In the genomic region with DNA sequence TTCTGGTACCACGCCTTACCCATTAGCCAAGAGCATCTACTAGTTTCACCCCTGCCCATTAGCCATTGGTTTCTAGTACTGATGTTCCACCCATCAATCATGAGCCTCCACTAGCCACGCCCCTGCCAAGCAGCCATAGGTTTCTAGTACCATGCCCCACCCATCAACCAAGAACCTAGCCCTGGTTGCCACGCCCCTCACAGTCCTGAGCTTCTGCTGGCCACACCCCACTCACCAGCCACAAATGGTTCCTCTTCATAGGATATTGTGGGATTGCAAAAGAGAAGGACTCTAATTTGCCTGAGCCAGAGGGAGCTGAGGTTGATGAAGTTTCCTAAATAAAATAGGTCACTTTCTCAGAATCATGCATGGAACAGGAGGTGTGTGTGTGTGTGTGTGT, we compare ENCODE assay signal across 10 mouse cellular contexts. TPM values are rescaled to one million over a fixed set of nuclear protein-coding genes. Genes with fewer than 3 reads are reported as not detected.
DNase-seq lines count a peak whose midpoint lies in the region; ATAC-seq and TF ChIP-seq lines count a peak whose summit lies in the region.
"Had no signal": no experiment of that assay in that cellular context is flagged by ENCODE, and none has a peak within 500 bp of the region (broad histone marks: within the 10 kb centered on the region; RNA-seq: fewer than 3 reads in every experiment).

No protein-coding gene starts in this region.

- H3K4me1 ChIP-seq in liver, embryonic 11.5 days (replicated peaks; ENCODE audit: control insufficient read depth, insufficient read depth, low read length), result no peaks in the 10 kb centered on the region
- peaks cover 2% of the 10 kb centered on the region; the same call in 1 of the 2 replicates for H3K4me1 ChIP-seq in cortical plate, adult 2 months (ENCODE audit: control insufficient read depth, insufficient read depth, low read length)

- no peak overlapping the region for H3K4me2 ChIP-seq in liver, embryonic 11.5 days
- H3K4me2 ChIP-seq: embryonic facial prominence, embryonic 13.5 days had no signal

- no peak for ATAC-seq in liver, embryonic 11.5 days (replicated peaks; ENCODE audit: low FRiP score)
- peak; percentile 47; the same call in 1 of the 2 replicates for ATAC-seq in megakaryocyte-erythroid progenitor cell, adult 5-6 weeks (replicated peaks; ENCODE audit: low FRiP score, low TSS enrichment, poor library complexity, severe bottlenecking)

- DNase-seq in liver, result peak; percentile 59
- no peak for DNase-seq in liver, embryonic 11.5 days (ENCODE audit: low spot score)
- DNase-seq in NIH3T3 (ENCODE audit: low read depth), result peak; percentile 33
- DNase-seq in heart, postnatal 25 days (ENCODE audit: low spot score), result no peak
- no peak for DNase-seq in retina, embryonic 14.5 days (ENCODE audit: low spot score)
- DNase-seq: adrenal gland, postnatal 14 days had no signal

- TF ChIP-seq CTCF in cortical plate, adult 2 months (IDR thresholded peaks at IDR 0.05; ENCODE audit: extremely low read depth, insufficient read depth, low read length), result no peak

- no peak overlapping the region for H3K9ac ChIP-seq in liver, embryonic 11.5 days (ENCODE audit: low read depth, low read length)
- H3K9ac ChIP-seq: embryonic facial prominence, embryonic 13.5 days had no signal

- 62% methylated on average over 3 of the region's 3 CpGs for WGBS in liver, embryonic 11.5 days

- H3K27ac ChIP-seq in liver, embryonic 11.5 days (ENCODE audit: low read depth, low read length), result no peak overlapping the region
- no peak overlapping the region for H3K27ac ChIP-seq in cortical plate, adult 2 months (ENCODE audit: insufficient read depth, low read length)
- H3K27ac ChIP-seq: embryonic facial prominence, embryonic 13.5 days; hindbrain, embryonic 10.5 days had no signal

- peaks cover 26% of the 10 kb centered on the region for H3K27me3 ChIP-seq in liver, embryonic 11.5 days (replicated peaks; ENCODE audit: control insufficient read depth, insufficient read depth, low read length)

- intact Hi-C loops in heart, postnatal 25 days (cut with DNase I), result no loop called here

- no peaks in the 10 kb centered on the region for H3K36me3 ChIP-seq in liver, embryonic 11.5 days (ENCODE audit: control insufficient read depth, insufficient read depth, low read length)

- 0 out of 2 replicates have a peak, but pooled peaks have one; percentile 12 for TF ChIP-seq POLR2A in cortical plate, adult 2 months (IDR thresholded peaks at IDR 0.05; ENCODE audit: extremely low read depth, insufficient read depth, low read length)

- H3K4me3 ChIP-seq in liver, embryonic 11.5 days (ENCODE audit: low read depth, low read length), result no peak overlapping the region
- H3K4me3 ChIP-seq in cortical plate, adult 2 months (ENCODE audit: insufficient read depth, low read length), result no peak overlapping the region
- H3K4me3 ChIP-seq: embryonic facial prominence, embryonic 13.5 days; hindbrain, embryonic 10.5 days had no signal

- H3K9me3 ChIP-seq in liver, embryonic 11.5 days (ENCODE audit: control insufficient read depth, low read length), result no peaks in the 10 kb centered on the region
- H3K9me3 ChIP-seq: embryonic facial prominence, embryonic 13.5 days had no signal

RNA-seq across cellular contexts. Expression of gene Meis3, which starts 14.2 kb away (rescaled TPM):
- polyA plus RNA-seq in liver, embryonic 11.5 days (2014; fragmentation: Nextera tagmentation; extraction: Ambion mirVana), result 14.2 and 17.7 TPM in 2 replicates
- 83.3 and 84.0 TPM in 2 replicates for polyA plus RNA-seq in cortical plate, adult 2 months (2012; rRNA removed)
- total RNA-seq in megakaryocyte-erythroid progenitor cell, adult 5-6 weeks (2014; fragmentation: Nextera tagmentation), result 0.42 and 0.49 TPM in 2 replicates
- total RNA-seq in megakaryocyte-erythroid progenitor cell, adult 5-6 weeks (2017), result not detected in 2 replicates
- 1 to 10 TPM; 4.4 to 5.3 TPM for total RNA-seq in heart, postnatal 25 days (2021)

RNA-seq across cellular contexts. Expression of gene Slc8a2, which starts 31.1 kb away (rescaled TPM):
- 0.07 and 0.18 TPM in 2 replicates for polyA plus RNA-seq in liver, embryonic 11.5 days (2014; fragmentation: Nextera tagmentation; extraction: Ambion mirVana)
- 164 and 183 TPM in 2 replicates for polyA plus RNA-seq in cortical plate, adult 2 months (2012; rRNA removed)
- 0.07 TPM in 1 of 2 replicates, not detected in the other for total RNA-seq in megakaryocyte-erythroid progenitor cell, adult 5-6 weeks (2014; fragmentation: Nextera tagmentation)
- total RNA-seq in megakaryocyte-erythroid progenitor cell, adult 5-6 weeks (2017), result not detected in 2 replicates
- total RNA-seq in heart, postnatal 25 days (2021), result under 1 TPM; 0.68 to 0.70 TPM

RNA-seq across cellular contexts. Expression of gene Kptn, which starts 41.0 kb away (rescaled TPM):
- 20.2 and 20.7 TPM in 2 replicates for polyA plus RNA-seq in liver, embryonic 11.5 days (2014; fragmentation: Nextera tagmentation; extraction: Ambion mirVana)
- 51.3 and 58.5 TPM in 2 replicates for polyA plus RNA-seq in cortical plate, adult 2 months (2012; rRNA removed)
- 14.3 and 20.7 TPM in 2 replicates for total RNA-seq in megakaryocyte-erythroid progenitor cell, adult 5-6 weeks (2014; fragmentation: Nextera tagmentation)
- 5.1 and 10.5 TPM in 2 replicates for total RNA-seq in megakaryocyte-erythroid progenitor cell, adult 5-6 weeks (2017)
- total RNA-seq in heart, postnatal 25 days (2021), result 10 to 100 TPM; 22.9 to 24.3 TPM

Comparison
In these comparisons a context has a peak if more than half of its experiments do, and no peak if none do; other contexts are left out.
1. DNase-seq: peak in liver (single experiment) and NIH3T3 (single experiment); none in liver, embryonic 11.5 days (single experiment), heart, postnatal 25 days (single experiment) and retina, embryonic 14.5 days (single experiment).